Mouse (Mus musculus) left cerebral cortex, postnatal 25 days (tissue): ENCODE data around the gene Sorbs2. TPM values are rescaled to one million over a fixed set of nuclear protein-coding genes. Genes with fewer than 3 reads are reported as not detected.

Source experiments
- DNase-seq, 2 experiments: peaks; one replicate each; pipeline ENCODE4 v3.0.0; 2022; ENCODE audit warnings: low spot score in 2 of 2, mixed read lengths in 1 of 2
- intact Hi-C: fragments of 180-260 bp; cut with DNase I; formaldehyde crosslinking; loops from one replicate; pipeline ENCODE4 v1.15.1; 2025
- total RNA-seq, 2 experiments: library from RNA; stranded (reverse); gene quantifications; 2 replicates each; pipeline ENCODE4 v1.2.3; 2021

Gene Sorbs2
- total RNA-seq, 2 experiments from 2014 or later, result 347 to 397 TPM

- intact Hi-C loops, result no loop called here
- peak in 1 of 2 experiments; percentile 17 for DNase-seq
These were observed 151.1 kb downstream of the Sorbs2 start for GRCm38 (mm10) chr8:45658458-45659325.

GRCm38 (mm10) chr8:45659473-45659872 lies 151.9 kb downstream of the Sorbs2 start:
- no peak for DNase-seq
- intact Hi-C loops, result no loop called here

GRCm38 (mm10) chr8:45660570-45660969 lies 153.0 kb downstream of the Sorbs2 start:
- DNase-seq, result no peak
- intact Hi-C loops, result no loop called here

- DNase-seq, result no peak
- intact Hi-C loops, result no loop called here
These were observed 154.0 kb downstream of the Sorbs2 start for GRCm38 (mm10) chr8:45661605-45662004.

- intact Hi-C loops, result no loop called here
- DNase-seq, result no peak
These were observed 158.6 kb downstream of the Sorbs2 start for GRCm38 (mm10) chr8:45666221-45666620.

GRCm38 (mm10) chr8:45673149-45673548 lies 165.6 kb downstream of the Sorbs2 start:
- intact Hi-C loops, result no loop called here
- DNase-seq, result peak in 1 of 2 experiments; percentile 86

GRCm38 (mm10) chr8:45675821-45676279 lies 168.3 kb downstream of the Sorbs2 start:
- intact Hi-C loops, result no loop called here
- DNase-seq, result no peak

GRCm38 (mm10) chr8:45677114-45677853 lies 169.7 kb downstream of the Sorbs2 start:
- DNase-seq, result no peak
- intact Hi-C loops, result no loop called here

GRCm38 (mm10) chr8:45677854-45678241 lies 170.3 kb downstream of the Sorbs2 start:
- intact Hi-C loops, result no loop called here
- DNase-seq, result no peak

GRCm38 (mm10) chr8:45681171-45681570 lies 173.6 kb downstream of the Sorbs2 start:
- intact Hi-C loops, result no loop called here
- no peak for DNase-seq

GRCm38 (mm10) chr8:45682845-45683383 lies 175.3 kb downstream of the Sorbs2 start:
- no peak for DNase-seq
- intact Hi-C loops, result no loop called here

- no peak for DNase-seq
- intact Hi-C loops, result no loop called here
These were observed 180.5 kb downstream of the Sorbs2 start for GRCm38 (mm10) chr8:45687942-45688695.

GRCm38 (mm10) chr8:45689611-45690207 lies 182.1 kb downstream of the Sorbs2 start:
- DNase-seq, result no peak
- intact Hi-C loops, result no loop called here

- DNase-seq, result peak in 1 of 2 experiments; percentile 83
- intact Hi-C loops, result loop anchor here (1.0 to 2.0 kb wide), 2 partner anchors 105 to 141 kb away; no protein-coding TSS in a partner anchor
These were observed 192.5 kb downstream of the Sorbs2 start for GRCm38 (mm10) chr8:45700100-45700499.

- intact Hi-C loops, result no loop called here
- DNase-seq, result peak; percentile 30 to 70
These were observed 196.1 kb downstream of the Sorbs2 start for GRCm38 (mm10) chr8:45703700-45704101.

GRCm38 (mm10) chr8:45709098-45709497 lies 201.5 kb downstream of the Sorbs2 start:
- DNase-seq, result peak in 1 of 2 experiments; percentile 55
- intact Hi-C loops, result no loop called here

- no peak for DNase-seq
- intact Hi-C loops, result no loop called here
These were observed 202.1 kb downstream of the Sorbs2 start for GRCm38 (mm10) chr8:45709734-45710133.

- intact Hi-C loops, result no loop called here
These were observed 205.0 kb downstream of the Sorbs2 start for GRCm38 (mm10) chr8:45712610-45713009.

GRCm38 (mm10) chr8:45714806-45715205 lies 207.2 kb downstream of the Sorbs2 start:
- intact Hi-C loops, result loop anchor here (5.0 kb wide), 1 partner anchor 118 kb away; no protein-coding TSS in a partner anchor
- no peak for DNase-seq

More at GRCm38 (mm10) chr8:45712610-45713009, 205.0 kb downstream of the Sorbs2 start:
- no peak for DNase-seq
